Mouse (Mus musculus): Measurements from ENCODE around the gene Etv6.

GRCm38 (mm10) chr6:134219358-134219757, 183.9 kb downstream of the Etv6 start:
- TF ChIP-seq POLR2A (IDR thresholded peaks at IDR 0.05; ENCODE audit: control insufficient read depth in 1 of 2, insufficient read depth in 1 of 2, low read depth in 1 of 2, low read length in 2 of 2, poor library complexity in 1 of 2) (no peak), CTCF (IDR thresholded peaks at IDR 0.05 in 2 of 3, conservative IDR thresholded peaks at IDR 0.05 in 1 of 3; ENCODE audit: control insufficient read depth in 1 of 3, insufficient read depth in 1 of 3, low read depth in 2 of 3, low read length in 3 of 3, poor library complexity in 1 of 3, severe bottlenecking in 1 of 3) (no peak), CHD1 (IDR thresholded peaks at IDR 0.05; ENCODE audit: low read depth, low read length) (no peak), POLR2AphosphoS2 (IDR thresholded peaks at IDR 0.05; ENCODE audit: low read length) (no peak), POLR2AphosphoS5 (IDR thresholded peaks at IDR 0.05; ENCODE audit: borderline replicate concordance, low read depth, low read length) (no peak), ELF1 (IDR thresholded peaks at IDR 0.05; ENCODE audit: low read depth, low read length) (no peak)
